Mouse (Mus musculus): Measurements from ENCODE around the gene Krt20. TPM values are rescaled to one million over a fixed set of nuclear protein-coding genes. Genes with fewer than 3 reads are reported as not detected.

Krt20 gene
- polyA plus RNA-seq, 1 experiment from 2014 or later: 0.65 TPM

Other genes with a start within 250 kb of the Krt20 start
- gene Smarce1, start 207.1 kb downstream of the Krt20 start, polyA plus RNA-seq (2016; fragmentation: Nextera tagmentation; extraction: Ambion mirVana): 296 and 338 TPM in 2 replicates
- 0.12 and 0.24 TPM in 2 replicates for gene Krt222, start 194.1 kb downstream of the Krt20 start, polyA plus RNA-seq (2016; fragmentation: Nextera tagmentation; extraction: Ambion mirVana)
- gene Krt24, start 152.9 kb downstream of the Krt20 start, polyA plus RNA-seq (2016; fragmentation: Nextera tagmentation; extraction: Ambion mirVana): not detected in 2 replicates
- not detected in 2 replicates for gene Krt25, start 115.2 kb downstream of the Krt20 start, polyA plus RNA-seq (2016; fragmentation: Nextera tagmentation; extraction: Ambion mirVana)
- 0.21 and 0.60 TPM in 2 replicates for gene Krt26, start 100.2 kb downstream of the Krt20 start, polyA plus RNA-seq (2016; fragmentation: Nextera tagmentation; extraction: Ambion mirVana)
- not detected in 2 replicates for gene Krt27, start 87.0 kb downstream of the Krt20 start, polyA plus RNA-seq (2016; fragmentation: Nextera tagmentation; extraction: Ambion mirVana)
- 0.21 and 0.32 TPM in 2 replicates for gene Krt28, start 63.2 kb downstream of the Krt20 start, polyA plus RNA-seq (2016; fragmentation: Nextera tagmentation; extraction: Ambion mirVana)
- 24.0 and 27.6 TPM in 2 replicates for gene Krt10, start 48.8 kb downstream of the Krt20 start, polyA plus RNA-seq (2016; fragmentation: Nextera tagmentation; extraction: Ambion mirVana)
- not detected in 2 replicates for gene Krt12, start 15.9 kb downstream of the Krt20 start, polyA plus RNA-seq (2016; fragmentation: Nextera tagmentation; extraction: Ambion mirVana)
- gene Krt23, start 55.0 kb upstream of the Krt20 start, polyA plus RNA-seq (2016; fragmentation: Nextera tagmentation; extraction: Ambion mirVana): not detected in 2 replicates
- gene Krt39, start 83.2 kb upstream of the Krt20 start, polyA plus RNA-seq (2016; fragmentation: Nextera tagmentation; extraction: Ambion mirVana): not detected in 2 replicates
- gene Krt40, start 105.0 kb upstream of the Krt20 start, polyA plus RNA-seq (2016; fragmentation: Nextera tagmentation; extraction: Ambion mirVana): not detected in 2 replicates
- gene Krtap3-3, start 112.7 kb upstream of the Krt20 start, polyA plus RNA-seq (2016; fragmentation: Nextera tagmentation; extraction: Ambion mirVana): not detected in 2 replicates
- gene Krtap3-2, start 118.7 kb upstream of the Krt20 start, polyA plus RNA-seq (2016; fragmentation: Nextera tagmentation; extraction: Ambion mirVana): not detected in 2 replicates
- not detected in 2 replicates for gene Gm11939, start 121.3 kb upstream of the Krt20 start, polyA plus RNA-seq (2016; fragmentation: Nextera tagmentation; extraction: Ambion mirVana)
- not detected in 2 replicates for gene Krtap3-1, start 128.5 kb upstream of the Krt20 start, polyA plus RNA-seq (2016; fragmentation: Nextera tagmentation; extraction: Ambion mirVana)
- gene Krtap1-5, start 142.9 kb upstream of the Krt20 start, polyA plus RNA-seq (2016; fragmentation: Nextera tagmentation; extraction: Ambion mirVana): not detected in 2 replicates
- gene Krtap1-4, start 145.5 kb upstream of the Krt20 start, polyA plus RNA-seq (2016; fragmentation: Nextera tagmentation; extraction: Ambion mirVana): not detected in 2 replicates
- not detected in 2 replicates for gene Krtap1-3, start 153.2 kb upstream of the Krt20 start, polyA plus RNA-seq (2016; fragmentation: Nextera tagmentation; extraction: Ambion mirVana)
- gene Krtap9-3, start 160.0 kb upstream of the Krt20 start, polyA plus RNA-seq (2016; fragmentation: Nextera tagmentation; extraction: Ambion mirVana): not detected in 2 replicates
- not detected in 2 replicates for gene Gm11938, start 165.2 kb upstream of the Krt20 start, polyA plus RNA-seq (2016; fragmentation: Nextera tagmentation; extraction: Ambion mirVana)
- not detected in 2 replicates for gene Gm11937, start 172.0 kb upstream of the Krt20 start, polyA plus RNA-seq (2016; fragmentation: Nextera tagmentation; extraction: Ambion mirVana)
- gene Krtap2-4, start 176.7 kb upstream of the Krt20 start, polyA plus RNA-seq (2016; fragmentation: Nextera tagmentation; extraction: Ambion mirVana): not detected in 2 replicates
- gene Gm11562, start 182.3 kb upstream of the Krt20 start, polyA plus RNA-seq (2016; fragmentation: Nextera tagmentation; extraction: Ambion mirVana): not detected in 2 replicates
- not detected in 2 replicates for gene Krtap4-1, start 190.1 kb upstream of the Krt20 start, polyA plus RNA-seq (2016; fragmentation: Nextera tagmentation; extraction: Ambion mirVana)
- gene Krtap4-2, start 196.9 kb upstream of the Krt20 start, polyA plus RNA-seq (2016; fragmentation: Nextera tagmentation; extraction: Ambion mirVana): not detected in 2 replicates
- not detected in 2 replicates for gene Krtap4-7, start 205.9 kb upstream of the Krt20 start, polyA plus RNA-seq (2016; fragmentation: Nextera tagmentation; extraction: Ambion mirVana)
- not detected in 2 replicates for gene Gm11555, start 212.1 kb upstream of the Krt20 start, polyA plus RNA-seq (2016; fragmentation: Nextera tagmentation; extraction: Ambion mirVana)
- gene Gm11563, start 220.8 kb upstream of the Krt20 start, polyA plus RNA-seq (2016; fragmentation: Nextera tagmentation; extraction: Ambion mirVana): not detected in 2 replicates
- not detected in 2 replicates for gene Krtap4-6, start 227.8 kb upstream of the Krt20 start, polyA plus RNA-seq (2016; fragmentation: Nextera tagmentation; extraction: Ambion mirVana)